Mouse (Mus musculus): ENCODE data around the gene 1700018B08Rik. TPM values are rescaled to one million over a fixed set of nuclear protein-coding genes. Genes with fewer than 3 reads are reported as not detected.

1700018B08Rik gene
- polyA plus RNA-seq, 1 experiment from 2014 or later: not detected

Other genes starting within 250 kb of the 1700018B08Rik start
- 17.3 TPM in 2 replicates for gene Fbxo31, start 34.5 kb upstream of the 1700018B08Rik start, polyA plus RNA-seq (2015; fragmentation: Nextera tagmentation; extraction: Ambion mirVana)
- 182 and 193 TPM in 2 replicates for gene Map1lc3b, start 46.0 kb upstream of the 1700018B08Rik start, polyA plus RNA-seq (2015; fragmentation: Nextera tagmentation; extraction: Ambion mirVana)
- gene Zcchc14, start 108.6 kb upstream of the 1700018B08Rik start, polyA plus RNA-seq (2015; fragmentation: Nextera tagmentation; extraction: Ambion mirVana): 11.2 and 13.8 TPM in 2 replicates
- 0.36 and 0.49 TPM in 2 replicates for gene Jph3, start 185.3 kb upstream of the 1700018B08Rik start, polyA plus RNA-seq (2015; fragmentation: Nextera tagmentation; extraction: Ambion mirVana)